ENCODE assay signal across 9 mouse cellular contexts in the genomic region with DNA sequence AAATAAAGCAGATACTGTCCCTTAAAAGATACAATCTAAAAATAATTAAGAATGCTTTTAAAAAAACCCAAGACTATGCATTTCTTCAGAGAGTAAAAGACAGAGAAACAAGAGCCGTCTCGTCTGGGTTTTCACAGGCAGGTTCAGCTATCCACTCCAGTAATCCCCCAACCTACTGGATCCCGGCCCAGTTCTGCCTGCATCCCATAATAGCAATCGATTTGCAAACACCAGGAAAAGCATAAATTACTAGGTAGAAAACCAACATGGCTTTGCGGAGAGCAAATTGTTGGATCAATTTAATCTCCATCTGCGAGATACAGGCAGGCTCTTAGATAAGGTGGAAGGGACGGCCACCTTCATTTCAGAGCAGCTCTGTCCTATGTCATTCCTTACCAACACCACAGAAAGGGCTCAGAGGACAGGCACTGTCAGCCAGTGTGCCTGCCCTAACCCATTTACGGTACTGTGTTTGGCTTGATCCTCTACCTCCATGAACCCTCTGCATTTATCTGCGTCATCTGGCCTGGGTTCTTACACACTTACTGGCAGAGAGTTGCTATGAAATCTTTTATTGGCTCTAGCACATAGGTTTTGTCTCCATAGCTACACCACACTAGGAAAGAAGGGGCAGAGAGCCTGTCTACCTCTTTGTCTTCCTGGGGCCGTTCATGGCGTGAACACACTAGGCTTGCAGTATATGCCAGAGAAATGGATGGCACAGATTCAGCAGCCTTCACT.
A peak's percentile ranks its signal among the peaks of the same experiment; 100 is the strongest.
DNase-seq lines count a peak whose midpoint lies in the region; ATAC-seq and TF ChIP-seq lines count a peak whose summit lies in the region.
"Had no signal": no experiment of that assay in that cellular context is flagged by ENCODE, and none has a peak within 500 bp of the region (broad histone marks: within the 10 kb centered on the region; RNA-seq: fewer than 3 reads in every experiment).

No protein-coding gene starts in this region.

- DNase-seq in layer of hippocampus, adult 11-12 months (ENCODE audit: low spot score): peak; percentile 52
- DNase-seq in layer of hippocampus, adult 8-10 months (ENCODE audit: low spot score in 2 of 2): no peak
- DNase-seq in cerebellum, adult 2 months: peak; percentile 54 to 62
- no peak for DNase-seq in limb, embryonic 14.5 days (ENCODE audit: low spot score)
- no peak for DNase-seq in T-cell, adult 2 months (ENCODE audit: low spot score)
- DNase-seq in frontal cortex, postnatal 14 days (ENCODE audit: low spot score in 2 of 2): no peak
- DNase-seq in lung, adult 18-20 months: no peak

- no peak overlapping the region for H3K9ac ChIP-seq in forebrain, embryonic 13.5 days
- no peak overlapping the region for H3K9ac ChIP-seq in limb, embryonic 14.5 days (ENCODE audit: low read depth, low read length, severe bottlenecking)

- 0 out of 2 replicates have a peak, but pooled peaks cover 7% of the 10 kb centered on the region for H3K36me3 ChIP-seq in forebrain, embryonic 13.5 days (ENCODE audit: poor library complexity, severe bottlenecking)
- H3K36me3 ChIP-seq in limb, embryonic 14.5 days (ENCODE audit: control insufficient read depth, insufficient read depth, low read length): peaks cover 11% of the 10 kb centered on the region; the same call in 1 of the 2 replicates

- no peak for TF ChIP-seq POLR2A in cerebellum, adult 2 months (IDR thresholded peaks at IDR 0.05; ENCODE audit: borderline replicate concordance, insufficient read depth, low read length)
- no peak for TF ChIP-seq POLR2A in limb, embryonic 14.5 days (IDR thresholded peaks at IDR 0.05; ENCODE audit: borderline replicate concordance, extremely low read depth, insufficient read depth, insufficient read length)

- peak overlapping the region; percentile 32 for H3K4me2 ChIP-seq in forebrain, embryonic 13.5 days
- H3K4me2 ChIP-seq in limb, embryonic 14.5 days (replicated peaks; ENCODE audit: low read depth, low read length, severe bottlenecking): no peak overlapping the region

- peak; percentile 80 for ATAC-seq in forebrain, embryonic 13.5 days
- ATAC-seq in limb, embryonic 14.5 days (ENCODE audit: low FRiP score, low read depth): peak; percentile 66; the same call in 1 of the 2 replicates

- H3K27ac ChIP-seq in cerebellum, adult 2 months (ENCODE audit: insufficient read depth, low read length): peak overlapping the region; percentile 44; the same call in 1 of the 2 replicates
- peak overlapping the region; percentile 84 for H3K27ac ChIP-seq in forebrain, embryonic 13.5 days
- H3K27ac ChIP-seq in limb, embryonic 14.5 days (replicated peaks; ENCODE audit: low read depth, low read length): peak overlapping the region; percentile 69

- H3K27me3 ChIP-seq in cerebellum, adult 2 months (ENCODE audit: control insufficient read depth, insufficient read depth, low read length): no peaks in the 10 kb centered on the region
- no peaks in the 10 kb centered on the region for H3K27me3 ChIP-seq in forebrain, embryonic 13.5 days
- H3K27me3 ChIP-seq in limb, embryonic 14.5 days (ENCODE audit: control insufficient read depth, insufficient read depth, low read length): no peaks in the 10 kb centered on the region

- WGBS in cerebellum, adult 2 months: 19% methylated on average over 11 of the region's 11 CpGs
- 41% methylated on average over 11 of the region's 11 CpGs for WGBS in forebrain, embryonic 13.5 days
- WGBS in limb, embryonic 14.5 days: 58% methylated on average over 11 of the region's 11 CpGs

- peaks cover 11% of the 10 kb centered on the region for H3K4me1 ChIP-seq in cerebellum, adult 2 months (ENCODE audit: control insufficient read depth, insufficient read depth, low read length)
- peaks cover 46% of the 10 kb centered on the region for H3K4me1 ChIP-seq in forebrain, embryonic 13.5 days
- H3K4me1 ChIP-seq in limb, embryonic 14.5 days (ENCODE audit: control insufficient read depth, insufficient read depth, low read length): peaks cover 31% of the 10 kb centered on the region

- H3K4me3 ChIP-seq in cerebellum, adult 2 months (replicated peaks; ENCODE audit: insufficient read depth, low read depth, low read length): no peak overlapping the region
- H3K4me3 ChIP-seq in forebrain, embryonic 13.5 days: no peak overlapping the region
- no peak overlapping the region for H3K4me3 ChIP-seq in limb, embryonic 14.5 days (replicated peaks; ENCODE audit: low read length)
- H3K4me3 ChIP-seq: myocyte had no signal

- no peaks in the 10 kb centered on the region for H3K9me3 ChIP-seq in forebrain, embryonic 13.5 days (replicated peaks)
- H3K9me3 ChIP-seq in limb, embryonic 14.5 days (ENCODE audit: control insufficient read depth, low read length): no peaks in the 10 kb centered on the region

- no peak for TF ChIP-seq CTCF in cerebellum, adult 2 months (IDR thresholded peaks at IDR 0.05; ENCODE audit: borderline replicate concordance, insufficient read depth, low read depth, low read length)

Comparison
In these comparisons a context has a peak if more than half of its experiments do, and no peak if none do; other contexts are left out.
1. DNase-seq: peak in layer of hippocampus, adult 11-12 months (single experiment) and cerebellum, adult 2 months (2 of 2); none in layer of hippocampus, adult 8-10 months (0 of 2), limb, embryonic 14.5 days (single experiment), T-cell, adult 2 months (single experiment), frontal cortex, postnatal 14 days (0 of 2) and lung, adult 18-20 months (0 of 2).
2. Peak in every context shown above with its lines, with median percentiles within 50 percentile points of each other: H3K27ac ChIP-seq.